Mouse (Mus musculus) ES-Bruce4 (cell line): ENCODE results near the gene Trim52. TPM values are rescaled to one million over a fixed set of nuclear protein-coding genes. Genes with fewer than 3 reads are reported as not detected.

ENCODE experiments used
- H3K27ac ChIP-seq: 2 replicates; pipeline ENCODE4 v1.5.1; 2012; ENCODE audit warnings: low read length, inconsistent platforms; ENCODE audit not compliant: insufficient read depth
- H3K27me3 ChIP-seq: 2 replicates; pipeline ENCODE4 v1.6.1; 2012; ENCODE audit warnings: mild to moderate bottlenecking, low read length, inconsistent platforms; ENCODE audit not compliant: control insufficient read depth, poor library complexity, insufficient read depth, severe bottlenecking
- H3K36me3 ChIP-seq: 2 replicates; pipeline ENCODE4 v1.6.1; 2012; ENCODE audit warnings: inconsistent platforms, mild to moderate bottlenecking, low read length, moderate library complexity; ENCODE audit not compliant: control insufficient read depth, poor library complexity, insufficient read depth, severe bottlenecking
- H3K4me1 ChIP-seq: one replicate; pipeline ENCODE4 v1.8.1; 2011; ENCODE audit warnings: low read length; ENCODE audit not compliant: control insufficient read depth, insufficient read depth
- H3K4me3 ChIP-seq: 2 replicates; pipeline ENCODE4 v1.5.1; 2011; ENCODE audit warnings: low read depth, mild to moderate bottlenecking, low read length
- H3K9ac ChIP-seq: 2 replicates; pipeline ENCODE4 v1.6.1; 2012; ENCODE audit warnings: low read depth, mild to moderate bottlenecking, inconsistent platforms; ENCODE audit not compliant: poor library complexity, severe bottlenecking
- H3K9me3 ChIP-seq: replicated peaks from 2 replicates; pipeline ENCODE4 v1.6.1; 2012; ENCODE audit warnings: mild to moderate bottlenecking, low read length, inconsistent platforms; ENCODE audit not compliant: control insufficient read depth, poor library complexity, insufficient read depth, severe bottlenecking
- CTCF ChIP-seq: IDR thresholded peaks from one replicate; pipeline ENCODE4 v1.8.1; 2011; ENCODE audit warnings: low read depth, low read length
- EP300 ChIP-seq: IDR thresholded peaks from 2 replicates; pipeline ENCODE4 v1.6.1; 2011; ENCODE audit warnings: low read depth, low read length; ENCODE audit not compliant: insufficient read depth
- POLR2A ChIP-seq: IDR thresholded peaks from one replicate; pipeline ENCODE4 v1.8.1; 2011; ENCODE audit warnings: low read length; ENCODE audit not compliant: insufficient read depth
- polyA plus RNA-seq: library from polyadenylated mRNA; stranded (reverse); fragments of >200 nt; gene quantifications from 2 replicates; pipeline ENCODE4 v1.2.4, GENCODE M21; 2011; ENCODE audit warnings: low read depth; ENCODE audit not compliant: missing spikeins, insufficient read depth, insufficient read length

Trim52 gene
- polyA plus RNA-seq, 1 experiment = 0.90 TPM

DNA sequence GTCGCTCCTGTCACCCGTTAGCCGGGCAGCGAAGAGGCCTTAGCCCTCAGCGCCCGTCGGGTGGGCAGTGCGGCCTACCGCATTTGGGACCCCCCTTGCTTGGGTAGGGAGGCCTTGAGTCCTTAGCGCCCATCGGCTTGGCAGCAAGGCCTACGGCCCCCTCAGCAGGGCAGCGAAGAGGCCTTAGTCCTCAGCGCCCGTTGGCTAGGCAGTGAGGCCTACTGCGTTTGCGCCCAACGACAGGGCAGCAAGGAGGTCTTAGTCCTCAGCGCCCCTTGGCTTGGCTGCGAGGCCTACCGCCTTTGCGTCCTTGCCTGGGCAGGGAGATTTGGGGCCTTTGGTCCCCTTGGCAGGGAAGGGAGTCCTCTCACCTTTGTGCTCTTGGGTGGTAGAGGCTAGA is 427 bp downstream of the Trim52 start:
- TF ChIP-seq EP300 (no peak), CTCF (no peak), POLR2A (no peak)
- Histone ChIP-seq H3K27me3 (no peaks in the 10 kb centered on the region), H3K9me3 (no peaks in the 10 kb centered on the region), H3K4me3 (peak overlapping the region; percentile 46), H3K4me1 (no peaks in the 10 kb centered on the region), H3K9ac (no peak overlapping the region; the same call in 1 of the 2 replicates), H3K36me3 (no peaks in the 10 kb centered on the region), H3K27ac (no peak overlapping the region)

DNA sequence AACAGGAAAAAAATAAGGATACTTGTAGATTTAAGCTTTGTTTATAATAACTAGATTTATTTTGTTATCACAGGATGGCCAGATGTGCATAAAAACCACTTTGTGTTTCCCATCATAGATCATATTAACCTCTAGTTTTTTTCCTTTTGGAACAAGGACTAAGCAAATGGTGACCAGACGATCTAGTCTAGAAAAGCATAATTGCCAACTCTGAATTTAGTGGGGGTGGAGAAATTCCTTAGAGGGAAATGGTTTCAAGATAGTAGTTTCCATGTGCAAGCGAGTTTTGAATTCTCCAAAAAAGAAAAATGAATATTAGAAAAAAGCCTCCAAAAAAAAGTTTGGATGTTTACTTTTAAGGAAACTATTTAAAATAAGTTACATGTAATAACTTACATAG is 13.4 kb downstream of the Trim52 start:
- Histone ChIP-seq H3K27me3 (no peaks in the 10 kb centered on the region), H3K9me3 (no peaks in the 10 kb centered on the region), H3K4me1 (no peaks in the 10 kb centered on the region), H3K9ac (no peak overlapping the region), H3K36me3 (no peaks in the 10 kb centered on the region), H3K4me3 (no peak overlapping the region), H3K27ac (no peak overlapping the region)
- no peak for TF ChIP-seq POLR2A
- TF ChIP-seq EP300 = no peak
- TF ChIP-seq CTCF = no peak

DNA sequence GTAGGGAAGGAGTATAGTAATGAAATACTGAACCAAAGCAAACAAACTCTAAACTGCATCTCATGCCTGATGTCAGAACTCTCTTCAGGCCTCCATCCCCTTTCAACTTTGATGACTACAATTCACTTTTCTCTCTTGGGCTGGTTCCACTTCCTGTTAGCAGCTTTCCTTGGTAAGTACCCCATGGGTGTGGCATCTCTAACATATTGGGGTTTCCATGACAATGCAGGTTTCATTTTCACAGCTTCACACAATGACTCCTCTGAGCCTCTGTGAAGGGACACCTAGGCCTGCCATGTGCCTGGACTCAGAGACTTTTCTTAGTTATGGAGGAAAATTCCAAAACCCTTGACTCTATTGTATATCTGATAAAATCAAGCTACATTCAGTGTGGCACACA is 30.3 kb downstream of the Trim52 start:
- no peak overlapping the region for H3K4me3 ChIP-seq
- H3K9ac ChIP-seq = no peak overlapping the region
- H3K27me3 ChIP-seq = no peaks in the 10 kb centered on the region
- no peaks in the 10 kb centered on the region for H3K36me3 ChIP-seq
- peaks cover 3% of the 10 kb centered on the region; the same call in 1 of the 2 replicates for H3K9me3 ChIP-seq
- H3K27ac ChIP-seq = no peak overlapping the region
- TF ChIP-seq EP300 (no peak), CTCF (no peak), POLR2A (no peak)
- no peaks in the 10 kb centered on the region for H3K4me1 ChIP-seq

DNA sequence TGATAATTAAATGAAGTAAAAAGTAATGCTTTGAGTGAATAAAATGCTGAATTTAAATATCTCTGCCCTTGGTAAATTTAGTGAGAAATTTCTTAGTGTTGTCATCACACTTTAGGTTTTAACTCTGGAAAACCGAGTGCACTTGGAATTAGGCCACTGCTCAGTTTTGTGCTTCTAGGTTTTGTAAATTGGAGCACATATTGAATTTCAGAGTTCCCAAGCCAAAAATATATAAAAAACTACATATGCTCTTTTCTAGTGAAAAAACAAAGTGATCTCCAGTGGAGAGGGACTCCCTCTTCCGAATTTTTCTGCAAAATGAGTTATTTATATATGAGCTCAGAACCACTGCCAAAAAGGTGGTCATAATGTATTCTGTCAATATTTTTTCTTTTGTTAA is 45.2 kb downstream of the Trim52 start:
- TF ChIP-seq EP300 = no peak
- no peak for TF ChIP-seq POLR2A
- TF ChIP-seq CTCF = no peak
- Histone ChIP-seq H3K9me3 (no peaks in the 10 kb centered on the region), H3K36me3 (no peaks in the 10 kb centered on the region), H3K4me1 (no peaks in the 10 kb centered on the region), H3K4me3 (no peak overlapping the region), H3K9ac (no peak overlapping the region), H3K27me3 (no peaks in the 10 kb centered on the region), H3K27ac (no peak overlapping the region)

DNA sequence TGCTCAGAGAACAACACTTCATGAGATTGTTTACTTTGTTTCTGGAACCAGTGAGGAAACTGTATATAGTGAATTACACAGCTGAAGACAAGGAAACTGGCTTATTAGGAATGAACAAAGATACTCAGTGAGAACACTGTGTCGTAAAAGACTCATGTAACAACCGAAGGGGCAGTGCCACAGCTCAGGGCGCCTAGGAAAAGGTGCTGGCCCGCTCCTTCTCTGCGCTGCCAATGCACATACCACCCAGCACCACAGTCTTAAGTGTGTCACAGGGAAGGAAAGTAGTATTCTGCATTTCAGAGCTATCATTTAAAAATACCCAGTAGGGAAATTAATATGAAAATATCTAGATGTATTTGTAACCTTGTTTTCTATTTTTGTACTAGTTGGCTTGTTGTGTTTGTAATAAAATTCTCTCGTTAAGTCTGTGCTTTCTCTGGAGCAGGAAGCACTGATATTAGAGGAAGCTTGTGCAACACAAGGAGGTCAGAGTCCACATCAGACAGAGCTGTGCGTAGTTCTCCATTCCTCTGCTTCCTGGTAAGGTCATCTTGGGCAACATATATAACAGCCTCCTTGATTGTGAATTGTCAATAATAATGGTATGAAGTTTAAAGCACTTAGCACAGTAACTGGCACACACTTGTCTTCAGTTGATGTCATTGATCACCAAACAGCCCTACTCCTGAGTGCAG is 49.0 kb downstream of the Trim52 start:
- no peaks in the 10 kb centered on the region for H3K36me3 ChIP-seq
- H3K27me3 ChIP-seq = no peaks in the 10 kb centered on the region
- TF ChIP-seq EP300 (no peak), CTCF (no peak), POLR2A (no peak)
- no peak overlapping the region for H3K27ac ChIP-seq
- no peak overlapping the region for H3K9ac ChIP-seq
- H3K9me3 ChIP-seq = no peaks in the 10 kb centered on the region
- H3K4me1 ChIP-seq = no peaks in the 10 kb centered on the region
- H3K4me3 ChIP-seq = no peak overlapping the region

DNA sequence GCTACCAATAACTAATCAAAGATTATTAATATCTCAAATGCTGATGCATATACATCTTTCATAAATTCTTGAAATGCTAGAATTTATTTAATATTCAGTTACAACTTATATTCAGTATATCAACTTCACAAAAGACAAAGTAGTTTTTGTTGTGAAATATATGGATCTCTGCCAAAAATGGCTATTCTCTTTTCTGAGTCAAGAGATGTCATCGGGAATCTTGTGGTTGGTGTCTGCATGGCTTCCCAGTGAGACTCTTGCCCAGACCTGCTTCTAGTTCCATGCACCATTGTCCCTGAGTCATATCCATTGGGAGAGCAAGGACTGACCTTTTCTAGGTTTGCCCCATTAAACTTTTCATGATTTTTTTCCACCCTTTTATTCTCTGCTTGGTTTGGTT is 50.5 kb downstream of the Trim52 start:
- H3K36me3 ChIP-seq = no peaks in the 10 kb centered on the region
- no peak overlapping the region for H3K9ac ChIP-seq
- H3K4me3 ChIP-seq = no peak overlapping the region
- H3K27me3 ChIP-seq = no peaks in the 10 kb centered on the region
- H3K27ac ChIP-seq = no peak overlapping the region
- H3K9me3 ChIP-seq = no peaks in the 10 kb centered on the region
- no peaks in the 10 kb centered on the region for H3K4me1 ChIP-seq
- TF ChIP-seq CTCF = no peak
- no peak for TF ChIP-seq EP300
- no peak for TF ChIP-seq POLR2A
